Mouse (Mus musculus): Measurements from ENCODE around the gene Tspan32. TPM values are rescaled to one million over a fixed set of nuclear protein-coding genes. Genes with fewer than 3 reads are reported as not detected.

The Tspan32 gene
- total RNA-seq, 2 experiments from 2014 or later = 0.28 to 0.46 TPM

Other genes starting within 250 kb of the Tspan32 start
- gene Th, start 73.9 kb upstream of the Tspan32 start, total RNA-seq (2021) = not detected
- not detected for gene Ascl2, start 35.8 kb upstream of the Tspan32 start, total RNA-seq (2021)
- gene Cd81, start 47.7 kb downstream of the Tspan32 start, total RNA-seq (2021) = 100 to 1,000 TPM; 398 to 441 TPM
- 10 to 100 TPM; 15.3 TPM for gene Tssc4, start 64.2 kb downstream of the Tspan32 start, total RNA-seq (2021)
- gene Trpm5, start 89.6 kb downstream of the Tspan32 start, total RNA-seq (2021) = not detected
- 10 to 100 TPM; 34.3 to 37.1 TPM for gene Kcnq1, start 101.3 kb downstream of the Tspan32 start, total RNA-seq (2021)